Mouse (Mus musculus): ENCODE measurements around the gene Psmb7. TPM values are rescaled to one million over a fixed set of nuclear protein-coding genes. Genes with fewer than 3 reads are reported as not detected.

Gene Psmb7
- polyA plus RNA-seq, 1 experiment from 2014 or later: 317 TPM

- no peak overlapping the region for H3K4me2 ChIP-seq
- peaks cover 45% of the 10 kb centered on the region for H3K4me1 ChIP-seq (replicated peaks)
- WGBS: 54% methylated on average over 19 of the region's 19 CpGs
- no peaks in the 10 kb centered on the region for H3K27me3 ChIP-seq
- H3K36me3 ChIP-seq: peaks cover 8% of the 10 kb centered on the region
- 0 out of 2 replicates have a peak, but pooled peaks have one; percentile 8 for ATAC-seq (ENCODE audit: low FRiP score)
- H3K9me3 ChIP-seq: no peaks in the 10 kb centered on the region
- no peak overlapping the region for H3K4me3 ChIP-seq
- H3K9ac ChIP-seq: no peak overlapping the region
- no peak overlapping the region for H3K27ac ChIP-seq
Measured at GRCm38 (mm10) chr2:38554226-38554995, 89.5 kb downstream of the Psmb7 start.

- Histone ChIP-seq H3K36me3 (no peaks in the 10 kb centered on the region), H3K27ac (peak overlapping the region; percentile 61; the same call in 1 of the 2 replicates), H3K4me3 (no peak overlapping the region), H3K27me3 (no peaks in the 10 kb centered on the region), H3K4me2 (no peak overlapping the region), H3K9ac (no peak overlapping the region), H3K9me3 (no peaks in the 10 kb centered on the region), H3K4me1 (replicated peaks) (peaks cover 58% of the 10 kb centered on the region)
- 46% methylated on average over 15 of the region's 15 CpGs for WGBS
- peak; percentile 37 for ATAC-seq (ENCODE audit: low FRiP score)
Measured at GRCm38 (mm10) chr2:38552004-38552443, 91.9 kb downstream of the Psmb7 start.

GRCm38 (mm10) chr2:38547793-38548517, 95.9 kb downstream of the Psmb7 start:
- Histone ChIP-seq H3K36me3 (no peaks in the 10 kb centered on the region), H3K27ac (0 out of 2 replicates have a peak overlapping the region, but pooled peaks have one; percentile 23), H3K4me2 (no peak overlapping the region), H3K9ac (no peak overlapping the region), H3K4me1 (replicated peaks) (peaks cover 45% of the 10 kb centered on the region), H3K27me3 (no peaks in the 10 kb centered on the region), H3K9me3 (no peaks in the 10 kb centered on the region), H3K4me3 (no peak overlapping the region)
- no peak for ATAC-seq (ENCODE audit: low FRiP score)
- WGBS: 40% methylated on average over 11 of the region's 11 CpGs

- Histone ChIP-seq H3K36me3 (no peaks in the 10 kb centered on the region), H3K9me3 (no peaks in the 10 kb centered on the region), H3K9ac (no peak overlapping the region; the same call in 1 of the 2 replicates), H3K27me3 (no peaks in the 10 kb centered on the region), H3K4me2 (no peak overlapping the region), H3K27ac (no peak overlapping the region), H3K4me1 (replicated peaks) (peaks cover 42% of the 10 kb centered on the region), H3K4me3 (no peak overlapping the region)
- 63% methylated on average over 5 of the region's 5 CpGs for WGBS
- no peak for ATAC-seq (ENCODE audit: low FRiP score)
Measured at GRCm38 (mm10) chr2:38546748-38547147, 97.1 kb downstream of the Psmb7 start.

- no peak for ATAC-seq (ENCODE audit: low FRiP score)
Measured at GRCm38 (mm10) chr2:38546222-38546621, 97.7 kb downstream of the Psmb7 start.

GRCm38 (mm10) chr2:38545706-38546105, 98.2 kb downstream of the Psmb7 start:
- Histone ChIP-seq H3K4me2 (no peak overlapping the region), H3K4me3 (no peak overlapping the region), H3K36me3 (no peaks in the 10 kb centered on the region), H3K27me3 (0 out of 2 replicates have a peak, but pooled peaks cover 3% of the 10 kb centered on the region), H3K9ac (no peak overlapping the region), H3K27ac (no peak overlapping the region), H3K4me1 (replicated peaks) (peaks cover 43% of the 10 kb centered on the region), H3K9me3 (no peaks in the 10 kb centered on the region)
- ATAC-seq (ENCODE audit: low FRiP score): no peak

More at GRCm38 (mm10) chr2:38546222-38546621, 97.7 kb downstream of the Psmb7 start:
- 0 out of 2 replicates have a peak, but pooled peaks cover under 1% of the 10 kb centered on the region for H3K27me3 ChIP-seq
- no peak overlapping the region for H3K4me2 ChIP-seq
- no peak overlapping the region for H3K27ac ChIP-seq
- H3K9ac ChIP-seq: no peak overlapping the region; the same call in 1 of the 2 replicates
- H3K9me3 ChIP-seq: no peaks in the 10 kb centered on the region
- 13% methylated on average over 6 of the region's 6 CpGs for WGBS
- no peak overlapping the region for H3K4me3 ChIP-seq
- peaks cover 42% of the 10 kb centered on the region for H3K4me1 ChIP-seq (replicated peaks)
- H3K36me3 ChIP-seq: no peaks in the 10 kb centered on the region

GRCm38 (mm10) chr2:38544982-38545381, 98.9 kb downstream of the Psmb7 start:
- H3K9me3 ChIP-seq: no peaks in the 10 kb centered on the region
- WGBS: 83% methylated on average over 6 of the region's 6 CpGs
- no peak for ATAC-seq (ENCODE audit: low FRiP score)

GRCm38 (mm10) chr2:38544341-38544740, 99.5 kb downstream of the Psmb7 start:
- ATAC-seq (ENCODE audit: low FRiP score): no peak
- no peak overlapping the region for H3K4me3 ChIP-seq
- no peaks in the 10 kb centered on the region for H3K9me3 ChIP-seq
- H3K27ac ChIP-seq: no peak overlapping the region
- peaks cover 55% of the 10 kb centered on the region for H3K4me1 ChIP-seq (replicated peaks)
- 0 out of 2 replicates have a peak, but pooled peaks cover 3% of the 10 kb centered on the region for H3K27me3 ChIP-seq
- H3K9ac ChIP-seq: no peak overlapping the region
- no peak overlapping the region for H3K4me2 ChIP-seq
- H3K36me3 ChIP-seq: no peaks in the 10 kb centered on the region

More at GRCm38 (mm10) chr2:38544982-38545381, 98.9 kb downstream of the Psmb7 start:
- Histone ChIP-seq H3K27ac (no peak overlapping the region), H3K4me2 (no peak overlapping the region), H3K27me3 (0 out of 2 replicates have a peak, but pooled peaks cover 3% of the 10 kb centered on the region), H3K4me3 (no peak overlapping the region), H3K4me1 (replicated peaks) (peaks cover 49% of the 10 kb centered on the region), H3K36me3 (no peaks in the 10 kb centered on the region), H3K9ac (no peak overlapping the region)

GRCm38 (mm10) chr2:38543158-38543557, 100.7 kb downstream of the Psmb7 start:
- ATAC-seq (ENCODE audit: low FRiP score): no peak
- Histone ChIP-seq H3K9ac (no peak overlapping the region), H3K9me3 (no peaks in the 10 kb centered on the region), H3K36me3 (no peaks in the 10 kb centered on the region), H3K4me2 (no peak overlapping the region), H3K27me3 (0 out of 2 replicates have a peak, but pooled peaks cover 3% of the 10 kb centered on the region), H3K4me3 (no peak overlapping the region), H3K4me1 (replicated peaks) (peaks cover 65% of the 10 kb centered on the region), H3K27ac (no peak overlapping the region)
- WGBS: 75% methylated on average over 2 of the region's 2 CpGs

- Histone ChIP-seq H3K27ac (no peak overlapping the region), H3K4me3 (no peak overlapping the region), H3K4me2 (no peak overlapping the region), H3K4me1 (replicated peaks) (peaks cover 65% of the 10 kb centered on the region), H3K9me3 (no peaks in the 10 kb centered on the region), H3K9ac (no peak overlapping the region), H3K36me3 (no peaks in the 10 kb centered on the region), H3K27me3 (0 out of 2 replicates have a peak, but pooled peaks cover 3% of the 10 kb centered on the region)
- ATAC-seq (ENCODE audit: low FRiP score): no peak
- 61% methylated on average over 1 of the region's 1 CpGs for WGBS
Measured at GRCm38 (mm10) chr2:38542366-38542765, 101.5 kb downstream of the Psmb7 start.

GRCm38 (mm10) chr2:38541570-38541969, 102.3 kb downstream of the Psmb7 start:
- WGBS: 83% methylated on average over 1 of the region's 1 CpGs
- Histone ChIP-seq H3K9ac (no peak overlapping the region), H3K27ac (no peak overlapping the region), H3K36me3 (no peaks in the 10 kb centered on the region), H3K4me2 (no peak overlapping the region), H3K9me3 (no peaks in the 10 kb centered on the region), H3K4me3 (no peak overlapping the region), H3K4me1 (replicated peaks) (peaks cover 64% of the 10 kb centered on the region), H3K27me3 (0 out of 2 replicates have a peak, but pooled peaks cover 3% of the 10 kb centered on the region)
- ATAC-seq (ENCODE audit: low FRiP score): no peak

- no peaks in the 10 kb centered on the region for H3K9me3 ChIP-seq
- no peak overlapping the region for H3K4me2 ChIP-seq
- 92% methylated on average over 3 of the region's 3 CpGs for WGBS
- 0 out of 2 replicates have a peak, but pooled peaks cover 3% of the 10 kb centered on the region for H3K27me3 ChIP-seq
- no peak overlapping the region for H3K9ac ChIP-seq
- no peaks in the 10 kb centered on the region for H3K36me3 ChIP-seq
- peaks cover 64% of the 10 kb centered on the region for H3K4me1 ChIP-seq (replicated peaks)
- ATAC-seq (ENCODE audit: low FRiP score): no peak
- no peak overlapping the region for H3K27ac ChIP-seq
- H3K4me3 ChIP-seq: no peak overlapping the region
Measured at GRCm38 (mm10) chr2:38541101-38541500, 102.8 kb downstream of the Psmb7 start.

Measured in hindbrain, embryonic 13.5 days (tissue).